Mouse (Mus musculus): ENCODE data around the gene Tldc2.

DNA sequence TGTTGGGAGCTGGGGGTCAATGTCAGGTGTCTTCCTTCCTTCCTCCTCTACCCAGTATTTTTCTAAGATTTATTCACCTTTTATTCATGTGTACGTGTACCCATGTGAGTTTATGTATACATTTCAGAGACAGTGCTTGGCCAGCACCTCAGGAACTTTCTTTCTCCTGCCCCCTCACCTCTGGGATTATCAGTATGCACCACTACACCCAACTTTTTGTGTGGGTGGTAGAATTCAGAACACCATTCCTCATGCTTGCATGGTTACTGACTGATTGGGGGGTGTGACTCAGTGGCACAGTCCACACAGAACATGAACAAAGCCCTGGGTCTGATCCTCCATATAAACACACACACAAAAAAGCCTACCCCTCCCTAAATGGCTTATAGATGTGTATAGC, 45.2 kb downstream of the Tldc2 start:
- TF ChIP-seq CTCF (IDR thresholded peaks at IDR 0.05; ENCODE audit: low read depth) (no peak), EP300 (IDR thresholded peaks at IDR 0.05; ENCODE audit: low read depth) (no peak)
